Mouse (Mus musculus): ENCODE results near the gene Rbm33.
A peak's percentile ranks its signal among the peaks of the same experiment; 100 is the strongest.

Rbm33 gene

GRCm38 (mm10) chr5:28323822-28324221 lies 6.9 kb downstream of the Rbm33 start:
- DNase-seq (ENCODE audit: extremely low read depth, low read depth), result no peak

- no peak for DNase-seq (ENCODE audit: extremely low read depth, low read depth)
Measured at GRCm38 (mm10) chr5:28324457-28324856, 7.5 kb downstream of the Rbm33 start.

- DNase-seq (ENCODE audit: extremely low read depth, low read depth), result peak; percentile 46
Measured at GRCm38 (mm10) chr5:28329024-28329806, 12.3 kb downstream of the Rbm33 start.

GRCm38 (mm10) chr5:28333731-28334130 lies 16.8 kb downstream of the Rbm33 start:
- no peak for DNase-seq (ENCODE audit: extremely low read depth, low read depth)

GRCm38 (mm10) chr5:28351857-28352513 lies 35.1 kb downstream of the Rbm33 start:
- DNase-seq (ENCODE audit: extremely low read depth, low read depth), result no peak

GRCm38 (mm10) chr5:28355614-28356013 lies 38.7 kb downstream of the Rbm33 start:
- peak; percentile 39 for DNase-seq (ENCODE audit: extremely low read depth, low read depth)

GRCm38 (mm10) chr5:28360745-28361144 lies 43.8 kb downstream of the Rbm33 start:
- no peak for DNase-seq (ENCODE audit: extremely low read depth, low read depth)

GRCm38 (mm10) chr5:28368056-28368455 lies 51.1 kb downstream of the Rbm33 start:
- DNase-seq (ENCODE audit: extremely low read depth, low read depth), result no peak

- no peak for DNase-seq (ENCODE audit: extremely low read depth, low read depth)
Measured at GRCm38 (mm10) chr5:28370836-28371235, 53.9 kb downstream of the Rbm33 start.

GRCm38 (mm10) chr5:28372172-28372664 lies 55.3 kb downstream of the Rbm33 start:
- no peak for DNase-seq (ENCODE audit: extremely low read depth, low read depth)

- DNase-seq (ENCODE audit: extremely low read depth, low read depth), result no peak
Measured at GRCm38 (mm10) chr5:28373498-28374427, 56.8 kb downstream of the Rbm33 start.

- DNase-seq (ENCODE audit: extremely low read depth, low read depth), result no peak
Measured at GRCm38 (mm10) chr5:28377299-28377698, 60.4 kb downstream of the Rbm33 start.

- DNase-seq (ENCODE audit: extremely low read depth, low read depth), result no peak
Measured at GRCm38 (mm10) chr5:28382289-28382688, 65.4 kb downstream of the Rbm33 start.

GRCm38 (mm10) chr5:28386783-28387182 lies 69.9 kb downstream of the Rbm33 start:
- DNase-seq (ENCODE audit: extremely low read depth, low read depth), result no peak

- no peak for DNase-seq (ENCODE audit: extremely low read depth, low read depth)
Measured at GRCm38 (mm10) chr5:28387531-28388179, 70.7 kb downstream of the Rbm33 start.

GRCm38 (mm10) chr5:28388184-28388583 lies 71.3 kb downstream of the Rbm33 start:
- DNase-seq (ENCODE audit: extremely low read depth, low read depth), result peak; percentile 30

GRCm38 (mm10) chr5:28390189-28390588 lies 73.3 kb downstream of the Rbm33 start:
- DNase-seq (ENCODE audit: extremely low read depth, low read depth), result no peak

GRCm38 (mm10) chr5:28397344-28397743 lies 80.4 kb downstream of the Rbm33 start:
- DNase-seq (ENCODE audit: extremely low read depth, low read depth), result no peak

- DNase-seq (ENCODE audit: extremely low read depth, low read depth), result no peak
Measured at GRCm38 (mm10) chr5:28398736-28399135, 81.8 kb downstream of the Rbm33 start.

- DNase-seq (ENCODE audit: extremely low read depth, low read depth), result no peak
Measured at GRCm38 (mm10) chr5:28399451-28400115, 82.7 kb downstream of the Rbm33 start.
